ENCODE assay signal across 8 mouse cellular contexts in genomic region chr11:119952429-119953224, GRCm38 (mm10). TPM values are rescaled to one million over a fixed set of nuclear protein-coding genes. Genes with fewer than 3 reads are reported as not detected.
DNase-seq lines count a peak whose midpoint lies in the region; ATAC-seq lines count a peak whose summit lies in the region.

No protein-coding gene starts in this region.

- no peak for ATAC-seq in forebrain, embryonic 14.5 days
- ATAC-seq in forebrain, embryonic 13.5 days, result no peak
- ATAC-seq in heart, embryonic 12.5 days (ENCODE audit: insufficient number of reproducible peaks, low FRiP score), result no peak
- no peak for ATAC-seq in limb, embryonic 15.5 days (ENCODE audit: insufficient number of reproducible peaks, low FRiP score, low TSS enrichment, low read depth)
- ATAC-seq in frontal cortex, adult (ENCODE audit: low TSS enrichment), result no peak

- H3K4me1 ChIP-seq in forebrain, embryonic 14.5 days (ENCODE audit: control insufficient read depth, insufficient read depth, low read length), result peaks cover 7% of the 10 kb centered on the region; the same call in 1 of the 2 replicates
- peaks cover 8% of the 10 kb centered on the region for H3K4me1 ChIP-seq in forebrain, embryonic 13.5 days
- H3K4me1 ChIP-seq in heart, embryonic 12.5 days (replicated peaks), result peaks cover 91% of the 10 kb centered on the region
- H3K4me1 ChIP-seq in limb, embryonic 15.5 days, result peaks cover 54% of the 10 kb centered on the region

- H3K27me3 ChIP-seq in forebrain, embryonic 14.5 days (replicated peaks; ENCODE audit: control insufficient read depth, insufficient read depth, low read length), result no peaks in the 10 kb centered on the region
- no peaks in the 10 kb centered on the region for H3K27me3 ChIP-seq in forebrain, embryonic 13.5 days
- H3K27me3 ChIP-seq in heart, embryonic 12.5 days (replicated peaks), result no peaks in the 10 kb centered on the region
- H3K27me3 ChIP-seq in limb, embryonic 15.5 days, result no peaks in the 10 kb centered on the region

- H3K9ac ChIP-seq in forebrain, embryonic 14.5 days (ENCODE audit: low read length), result no peak overlapping the region
- H3K9ac ChIP-seq in forebrain, embryonic 13.5 days, result no peak overlapping the region
- no peak overlapping the region for H3K9ac ChIP-seq in heart, embryonic 12.5 days
- no peak overlapping the region for H3K9ac ChIP-seq in limb, embryonic 15.5 days

- H3K9me3 ChIP-seq in forebrain, embryonic 14.5 days (replicated peaks; ENCODE audit: control insufficient read depth, low read length), result no peaks in the 10 kb centered on the region
- no peaks in the 10 kb centered on the region for H3K9me3 ChIP-seq in forebrain, embryonic 13.5 days (replicated peaks)
- no peaks in the 10 kb centered on the region for H3K9me3 ChIP-seq in heart, embryonic 12.5 days (replicated peaks)
- H3K9me3 ChIP-seq in limb, embryonic 15.5 days, result no peaks in the 10 kb centered on the region

- H3K4me2 ChIP-seq in forebrain, embryonic 14.5 days (ENCODE audit: low read length), result no peak overlapping the region
- no peak overlapping the region for H3K4me2 ChIP-seq in forebrain, embryonic 13.5 days
- H3K4me2 ChIP-seq in heart, embryonic 12.5 days, result no peak overlapping the region
- no peak overlapping the region for H3K4me2 ChIP-seq in limb, embryonic 15.5 days

- DNase-seq in forebrain, embryonic 14.5 days (ENCODE audit: low spot score), result peak; percentile 24
- peak; percentile 86 for DNase-seq in NIH3T3 (ENCODE audit: low read depth)
- DNase-seq in frontal cortex, postnatal 14 days (ENCODE audit: low spot score in 2 of 2), result no peak
- DNase-seq in cerebellum, adult 8-10 months, result no peak

- H3K27ac ChIP-seq in forebrain, embryonic 14.5 days (ENCODE audit: low read depth, low read length), result no peak overlapping the region
- no peak overlapping the region for H3K27ac ChIP-seq in forebrain, embryonic 13.5 days
- H3K27ac ChIP-seq in heart, embryonic 12.5 days (ENCODE audit: poor library complexity, severe bottlenecking), result peak overlapping the region; percentile 42; the same call in 1 of the 2 replicates
- peak overlapping the region; percentile 59 for H3K27ac ChIP-seq in limb, embryonic 15.5 days

- H3K4me3 ChIP-seq in forebrain, embryonic 14.5 days (ENCODE audit: low read depth, low read length), result no peak overlapping the region
- H3K4me3 ChIP-seq in forebrain, embryonic 13.5 days, result no peak overlapping the region
- H3K4me3 ChIP-seq in heart, embryonic 12.5 days, result no peak overlapping the region
- H3K4me3 ChIP-seq in limb, embryonic 15.5 days, result no peak overlapping the region

- WGBS in forebrain, embryonic 14.5 days, result 57% methylated on average over 5 of the region's 5 CpGs
- 73% methylated on average over 5 of the region's 5 CpGs for WGBS in forebrain, embryonic 13.5 days
- 57% methylated on average over 5 of the region's 5 CpGs for WGBS in heart, embryonic 12.5 days
- 54% methylated on average over 5 of the region's 5 CpGs for whole genome bisulfite sequencing in limb, embryonic 15.5 days

- no peaks in the 10 kb centered on the region for H3K36me3 ChIP-seq in forebrain, embryonic 14.5 days (ENCODE audit: control insufficient read depth, insufficient read depth, low read length)
- H3K36me3 ChIP-seq in forebrain, embryonic 13.5 days (ENCODE audit: poor library complexity, severe bottlenecking), result no peaks in the 10 kb centered on the region
- H3K36me3 ChIP-seq in heart, embryonic 12.5 days, result 0 out of 2 replicates have a peak, but pooled peaks cover 3% of the 10 kb centered on the region
- peaks cover 4% of the 10 kb centered on the region; the same call in 1 of the 2 replicates for H3K36me3 ChIP-seq in limb, embryonic 15.5 days

RNA-seq across cellular contexts. Expression of gene Baiap2, which starts 10.1 kb away (rescaled TPM):
- 18.7 and 25.2 TPM in 2 replicates for polyA plus RNA-seq in forebrain, embryonic 14.5 days (2014; fragmentation: Nextera tagmentation; extraction: Ambion mirVana)
- polyA plus RNA-seq in forebrain, embryonic 13.5 days (2015; fragmentation: Nextera tagmentation; extraction: Ambion mirVana), result 14.2 and 15.0 TPM in 2 replicates
- polyA plus RNA-seq in heart, embryonic 12.5 days (2016; fragmentation: Nextera tagmentation; extraction: Ambion mirVana), result 15.6 and 16.4 TPM in 2 replicates
- 40.2 and 41.9 TPM in 2 replicates for polyA plus RNA-seq in limb, embryonic 15.5 days (2015; fragmentation: Nextera tagmentation; extraction: Ambion mirVana)

RNA-seq across cellular contexts. Expression of gene Chmp6, which starts 39.4 kb away (rescaled TPM):
- polyA plus RNA-seq in forebrain, embryonic 14.5 days (2014; fragmentation: Nextera tagmentation; extraction: Ambion mirVana), result 90.0 and 92.7 TPM in 2 replicates
- polyA plus RNA-seq in forebrain, embryonic 13.5 days (2015; fragmentation: Nextera tagmentation; extraction: Ambion mirVana), result 91.9 and 103 TPM in 2 replicates
- polyA plus RNA-seq in heart, embryonic 12.5 days (2016; fragmentation: Nextera tagmentation; extraction: Ambion mirVana), result 67.8 and 70.4 TPM in 2 replicates
- polyA plus RNA-seq in limb, embryonic 15.5 days (2015; fragmentation: Nextera tagmentation; extraction: Ambion mirVana), result 97.2 and 101 TPM in 2 replicates

Comparison
In these comparisons a context has a peak if more than half of its experiments do, and no peak if none do; other contexts are left out.
1. DNase-seq: peak in forebrain, embryonic 14.5 days (single experiment) and NIH3T3 (single experiment); none in frontal cortex, postnatal 14 days (0 of 2) and cerebellum, adult 8-10 months (single experiment).
2. H3K27ac ChIP-seq: peak in heart, embryonic 12.5 days (single experiment) and limb, embryonic 15.5 days (single experiment); none in forebrain, embryonic 14.5 days (single experiment) and forebrain, embryonic 13.5 days (single experiment).